Mouse (Mus musculus) heart, adult 2 months (tissue): ENCODE data around the gene Sec14l5.

Experiments
- CTCF ChIP-seq: fragments of 200-600 bp; IDR thresholded peaks from 2 replicates; pipeline ENCODE4 v1.8.1; 2022; ENCODE audit warnings: antibody characterized with exemption, mild to moderate bottlenecking, moderate library complexity
- EP300 ChIP-seq: fragments of 200-500 bp; IDR thresholded peaks from 2 replicates; pipeline ENCODE4 v1.6.1; 2011; ENCODE audit warnings: low read depth, low read length, control low read depth; ENCODE audit not compliant: insufficient read depth
- POLR2A ChIP-seq: fragments of 200-500 bp; IDR thresholded peaks from 2 replicates; pipeline ENCODE4 v1.6.1; 2011; ENCODE audit warnings: mild to moderate bottlenecking, low read depth, low read length, control low read depth; ENCODE audit not compliant: insufficient read depth

DNA sequence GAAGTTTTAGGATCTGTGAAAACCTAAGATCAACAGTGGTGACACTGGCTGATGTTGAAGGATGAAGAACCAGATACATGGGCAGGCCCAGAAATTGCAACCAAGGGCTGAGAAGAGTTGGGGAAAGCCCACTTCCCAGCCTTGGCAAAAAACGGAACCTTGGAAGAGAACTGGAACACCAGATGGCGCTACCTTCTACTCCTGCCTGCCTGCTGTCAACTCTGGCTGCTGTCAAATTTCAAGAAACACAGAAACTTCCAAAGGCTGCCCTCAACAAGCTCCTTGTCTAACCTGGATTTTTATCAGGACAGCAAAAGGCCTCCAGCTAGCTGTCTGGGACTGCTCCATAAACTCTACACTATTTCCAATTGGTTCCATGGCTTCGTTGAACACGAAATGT is 55.8 kb downstream of the Sec14l5 start:
- TF ChIP-seq CTCF (peak; percentile 87), EP300 (0 out of 2 replicates have a peak, but pooled peaks have one; percentile 43), POLR2A (no peak)
